Mouse (Mus musculus): Measurements from ENCODE around the gene Pvalb.

Pvalb gene

GRCm38 (mm10) chr15:78195096-78195880 lies 10.9 kb downstream of the Pvalb start:
- peak in 1 of 2 experiments; percentile 34 for DNase-seq (ENCODE audit: low spot score in 2 of 2)

GRCm38 (mm10) chr15:78194320-78194719 lies 11.9 kb downstream of the Pvalb start:
- DNase-seq (ENCODE audit: low spot score in 2 of 2): no peak

- DNase-seq (ENCODE audit: low spot score in 2 of 2): no peak
These were observed 16.6 kb downstream of the Pvalb start for GRCm38 (mm10) chr15:78189636-78190035.

- DNase-seq (ENCODE audit: low spot score in 2 of 2): no peak
These were observed 17.7 kb downstream of the Pvalb start for GRCm38 (mm10) chr15:78188546-78188945.

- no peak for DNase-seq (ENCODE audit: low spot score in 2 of 2)
These were observed 19.3 kb downstream of the Pvalb start for GRCm38 (mm10) chr15:78186906-78187305.

GRCm38 (mm10) chr15:78185609-78186008 lies 20.6 kb downstream of the Pvalb start:
- DNase-seq (ENCODE audit: low spot score in 2 of 2): no peak

- DNase-seq (ENCODE audit: low spot score in 2 of 2): no peak
These were observed 21.3 kb downstream of the Pvalb start for GRCm38 (mm10) chr15:78184855-78185254.

GRCm38 (mm10) chr15:78181701-78182405 lies 24.3 kb downstream of the Pvalb start:
- DNase-seq (ENCODE audit: low spot score in 2 of 2): no peak

GRCm38 (mm10) chr15:78179775-78180174 lies 26.4 kb downstream of the Pvalb start:
- DNase-seq (ENCODE audit: low spot score in 2 of 2): no peak

GRCm38 (mm10) chr15:78178397-78178796 lies 27.8 kb downstream of the Pvalb start:
- peak; percentile 63 to 68 for DNase-seq (ENCODE audit: low spot score in 2 of 2)

GRCm38 (mm10) chr15:78177257-78177656 lies 28.9 kb downstream of the Pvalb start:
- no peak for DNase-seq (ENCODE audit: low spot score in 2 of 2)

- no peak for DNase-seq (ENCODE audit: low spot score in 2 of 2)
These were observed 31.3 kb downstream of the Pvalb start for GRCm38 (mm10) chr15:78174887-78175245.

GRCm38 (mm10) chr15:78173972-78174886 lies 32.0 kb downstream of the Pvalb start, which contains the start of gene Ift27:
Ift27 (minus strand) TSS chr15:78174107.
- peak; percentile 99 to 100 for DNase-seq (ENCODE audit: low spot score in 2 of 2)

GRCm38 (mm10) chr15:78172899-78173817 lies 33.0 kb downstream of the Pvalb start:
- DNase-seq (ENCODE audit: low spot score in 2 of 2): no peak

GRCm38 (mm10) chr15:78172256-78172898 lies 33.8 kb downstream of the Pvalb start:
- peak in 1 of 2 experiments; percentile 42 for DNase-seq (ENCODE audit: low spot score in 2 of 2)

- DNase-seq (ENCODE audit: low spot score in 2 of 2): no peak
These were observed 34.5 kb downstream of the Pvalb start for GRCm38 (mm10) chr15:78171651-78172050.

GRCm38 (mm10) chr15:78170708-78171107 lies 35.5 kb downstream of the Pvalb start:
- no peak for DNase-seq (ENCODE audit: low spot score in 2 of 2)

GRCm38 (mm10) chr15:78169566-78169965 lies 36.6 kb downstream of the Pvalb start:
- no peak for DNase-seq (ENCODE audit: low spot score in 2 of 2)

GRCm38 (mm10) chr15:78165292-78165691 lies 40.9 kb downstream of the Pvalb start:
- DNase-seq (ENCODE audit: low spot score in 2 of 2): no peak

- DNase-seq (ENCODE audit: low spot score in 2 of 2): no peak
These were observed 41.7 kb downstream of the Pvalb start for GRCm38 (mm10) chr15:78164466-78164865.

All from right cerebral cortex, postnatal 36 days (tissue).